Mouse (Mus musculus): ENCODE results near the gene Cbx4. TPM values are rescaled to one million over a fixed set of nuclear protein-coding genes. Genes with fewer than 3 reads are reported as not detected.

The Cbx4 gene
- total RNA-seq (2023) = 124 TPM

DNA sequence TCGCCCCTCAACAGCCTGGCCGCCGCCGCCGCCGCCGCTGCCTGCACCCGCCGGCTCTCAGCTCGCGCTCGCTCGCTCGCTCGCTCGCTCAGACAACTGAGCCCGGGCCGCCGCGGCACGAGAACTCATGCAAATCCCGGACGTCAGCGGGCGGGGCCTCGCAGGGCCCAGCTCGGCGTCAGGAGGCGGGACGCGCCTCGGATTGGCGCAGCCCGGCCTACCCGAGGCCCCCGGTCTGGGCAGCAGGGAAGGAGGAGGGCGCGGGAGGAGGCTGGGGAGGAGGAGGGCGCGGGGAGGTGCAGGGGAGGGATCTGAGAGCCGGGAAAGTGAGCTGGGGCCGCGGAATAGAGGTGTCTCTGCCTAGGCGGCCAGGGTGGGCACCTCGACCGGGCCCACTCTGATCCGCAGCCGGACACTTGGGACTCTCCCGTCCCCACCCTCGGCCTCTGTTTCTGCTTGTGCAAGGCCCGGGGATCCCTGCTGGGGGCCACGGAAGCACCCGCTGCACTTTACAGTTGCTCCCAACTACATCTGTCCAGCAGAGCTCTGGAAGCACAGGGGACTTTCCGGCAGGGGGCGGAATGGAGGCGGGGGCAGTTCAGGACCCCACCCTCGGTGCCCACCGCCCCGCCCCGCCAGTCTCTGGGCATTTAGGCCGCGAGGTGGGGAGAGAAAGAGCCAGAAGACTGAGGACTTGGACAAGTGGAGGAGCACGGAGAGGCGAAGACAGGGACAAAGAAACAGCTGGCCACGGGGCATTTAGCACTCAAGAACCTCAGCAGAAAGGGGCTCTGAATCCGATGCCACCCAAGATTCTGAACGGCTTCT is at the start of gene Cbx4:
Gene Cbx4, minus strand, starts transcription at position 78 of the 828 bp plus-strand sequence.

GRCm38 (mm10) chr11:119040600-119041324 is 45.3 kb downstream of the Cbx4 start, which contains the start of gene Cbx8:
Gene Cbx8 (minus strand): TSS chr11:119040969.

Other genes starting within 250 kb of the Cbx4 start
- gene Rbfox3, start 174.6 kb downstream of the Cbx4 start, total RNA-seq (2023) = not detected
- not detected for gene Enpp7, start 98.0 kb downstream of the Cbx4 start, total RNA-seq (2023)
- gene Cbx2, start 63.3 kb downstream of the Cbx4 start, total RNA-seq (2023) = 7.0 TPM
- gene Cbx8, start 45.3 kb downstream of the Cbx4 start, total RNA-seq (2023) = 19.4 TPM
- gene Tbc1d16, start 142.3 kb upstream of the Cbx4 start, total RNA-seq (2023) = 3.5 TPM
- 0.94 TPM for gene Ccdc40, start 142.4 kb upstream of the Cbx4 start, total RNA-seq (2023)
- gene Gaa, start 181.7 kb upstream of the Cbx4 start, total RNA-seq (2023) = 36.2 TPM
- gene Eif4a3, start 213.9 kb upstream of the Cbx4 start, total RNA-seq (2023) = 182 TPM
- gene Card14, start 221.5 kb upstream of the Cbx4 start, total RNA-seq (2023) = not detected

Measured in CD4-positive naive resting alpha-beta T cell, adult 76 days (primary cell).